Mouse (Mus musculus): ENCODE data around the gene Kcnma1.

DNA sequence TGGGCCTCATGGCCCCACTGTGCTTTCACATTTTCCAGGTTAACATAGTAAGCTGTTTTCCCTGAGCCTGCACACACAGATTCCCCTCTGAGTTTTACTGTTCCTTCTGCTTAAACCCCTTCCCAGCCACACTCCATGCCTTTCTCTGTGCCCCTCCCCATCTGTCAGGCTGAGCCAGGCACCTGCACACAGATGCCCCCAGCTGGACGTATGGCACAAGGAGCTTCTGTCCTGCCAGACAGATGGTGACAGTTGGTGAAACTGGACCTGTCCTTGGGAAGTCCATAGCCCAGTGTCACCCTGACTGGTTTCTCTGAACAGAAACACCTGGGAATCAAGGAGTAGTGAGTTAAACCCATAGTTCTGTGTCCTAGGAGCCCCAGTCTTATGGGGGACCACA lies 204.2 kb downstream of the Kcnma1 start:
- TF ChIP-seq CTCF (IDR thresholded peaks at IDR 0.05; ENCODE audit: extremely low read depth, insufficient read length, insufficient replicate concordance, low read depth, low read length), result no peak
- TF ChIP-seq POLR2A (IDR thresholded peaks at IDR 0.05; ENCODE audit: low read depth, low read length), result no peak
